ENCODE assay signal across 26 mouse cellular contexts in genomic region chr6:40249939-40250338, GRCm38 (mm10).
"Had no signal": no experiment of that assay in that cellular context is flagged by ENCODE, and none has a peak within 500 bp of the region (broad histone marks: within the 10 kb centered on the region; RNA-seq: fewer than 3 reads in every experiment).

No protein-coding gene starts in this region.

- ATAC-seq: hindbrain, embryonic 16.5 days; inflammation-experienced regulatory T-cells, adult 6 months; intestine, embryonic 15.5 days; intestine, postnatal 0 days had no signal

- H3K4me3 ChIP-seq: heart, embryonic 10.5 days; heart, embryonic 12.5 days; hindbrain, embryonic 10.5 days; hindbrain, embryonic 12.5 days; intestine, embryonic 15.5 days; layer of hippocampus, adult 2 months; left cerebral cortex, adult 2 months; limb, embryonic 10.5 days; limb, embryonic 12.5 days; liver, embryonic 13.5 days; liver, embryonic 15.5 days had no signal

- H3K9ac ChIP-seq: heart, embryonic 12.5 days; hindbrain, embryonic 12.5 days; hindbrain, embryonic 14.5 days; intestine, embryonic 15.5 days; limb, embryonic 12.5 days; liver, embryonic 13.5 days; liver, embryonic 15.5 days had no signal

- H3K9me3 ChIP-seq: heart, embryonic 10.5 days; heart, embryonic 12.5 days; hindbrain, embryonic 10.5 days; hindbrain, embryonic 12.5 days; intestine, embryonic 15.5 days; limb, embryonic 10.5 days; limb, embryonic 12.5 days; liver, embryonic 13.5 days; liver, embryonic 15.5 days had no signal

- H3K27ac ChIP-seq: heart, embryonic 10.5 days; hindbrain, embryonic 10.5 days; hindbrain, embryonic 12.5 days; hindbrain, embryonic 14.5 days; intestine, embryonic 15.5 days; layer of hippocampus, adult 2 months; left cerebral cortex, adult 2 months; limb, embryonic 10.5 days; limb, embryonic 12.5 days; liver, embryonic 13.5 days; liver, embryonic 15.5 days had no signal

- H3K4me2 ChIP-seq: heart, embryonic 12.5 days; hindbrain, embryonic 12.5 days; hindbrain, embryonic 14.5 days; intestine, embryonic 15.5 days; limb, embryonic 12.5 days; liver, embryonic 11.5 days; liver, embryonic 13.5 days; liver, embryonic 15.5 days had no signal

- H3K4me1 ChIP-seq: heart, embryonic 10.5 days; heart, embryonic 12.5 days; hindbrain, embryonic 10.5 days; hindbrain, embryonic 12.5 days; intestine, embryonic 15.5 days; limb, embryonic 10.5 days; limb, embryonic 12.5 days; liver, embryonic 13.5 days; liver, embryonic 15.5 days had no signal

- H3K27me3 ChIP-seq: heart, embryonic 12.5 days; hindbrain, embryonic 12.5 days; intestine, embryonic 15.5 days; limb, embryonic 12.5 days; liver, embryonic 13.5 days; liver, embryonic 15.5 days had no signal

- DNase-seq: gastrocnemius, postnatal 10 days; gastrocnemius, postnatal 36 days; heart, adult 18-20 months; heart, postnatal 10 days; heart, postnatal 4 days; kidney, adult 18-20 months; kidney, adult 8-10 months; kidney, postnatal 10 days; kidney, postnatal 4 days; liver; liver, embryonic 13.5 days had no signal

- H3K36me3 ChIP-seq: heart, embryonic 10.5 days; heart, embryonic 12.5 days; hindbrain, embryonic 10.5 days; hindbrain, embryonic 12.5 days; intestine, embryonic 15.5 days; limb, embryonic 10.5 days; limb, embryonic 12.5 days; liver, embryonic 13.5 days; liver, embryonic 15.5 days had no signal
